Mouse (Mus musculus): Measurements from ENCODE around the gene Slc39a2. TPM values are rescaled to one million over a fixed set of nuclear protein-coding genes. Genes with fewer than 3 reads are reported as not detected.

Gene Slc39a2
- polyA plus RNA-seq, 1 experiment from 2014 or later, result 8.1 TPM

- Histone ChIP-seq H3K4me1 (peaks cover 5% of the 10 kb centered on the region), H3K4me2 (replicated peaks) (no peak overlapping the region), H3K27me3 (no peaks in the 10 kb centered on the region), H3K9me3 (replicated peaks) (0 out of 2 replicates have a peak, but pooled peaks cover 4% of the 10 kb centered on the region), H3K27ac (replicated peaks) (no peak overlapping the region), H3K4me3 (replicated peaks) (no peak overlapping the region), H3K36me3 (no peaks in the 10 kb centered on the region), H3K9ac (no peak overlapping the region)
- no peak for ATAC-seq (ENCODE audit: insufficient number of reproducible peaks, low FRiP score, low TSS enrichment, low read depth)
- WGBS, result 91% methylated on average over 9 of the region's 9 CpGs
Measured at GRCm38 (mm10) chr14:51939005-51939404, 46.3 kb downstream of the Slc39a2 start.

- H3K4me2 ChIP-seq (replicated peaks), result no peak overlapping the region
- H3K9ac ChIP-seq, result no peak overlapping the region
- peaks cover 5% of the 10 kb centered on the region for H3K4me1 ChIP-seq
- WGBS, result 22% methylated on average over 8 of the region's 8 CpGs
- H3K27ac ChIP-seq (replicated peaks), result no peak overlapping the region
- H3K9me3 ChIP-seq (replicated peaks), result no peaks in the 10 kb centered on the region
- ATAC-seq (ENCODE audit: insufficient number of reproducible peaks, low FRiP score, low TSS enrichment, low read depth), result no peak
- H3K27me3 ChIP-seq, result no peaks in the 10 kb centered on the region
- no peaks in the 10 kb centered on the region for H3K36me3 ChIP-seq
- no peak overlapping the region for H3K4me3 ChIP-seq (replicated peaks)
Measured at GRCm38 (mm10) chr14:51940944-51941560, 48.4 kb downstream of the Slc39a2 start.

GRCm38 (mm10) chr14:51941577-51941976 is 48.9 kb downstream of the Slc39a2 start:
- Histone ChIP-seq H3K4me3 (replicated peaks) (no peak overlapping the region), H3K36me3 (no peaks in the 10 kb centered on the region), H3K4me1 (peaks cover 5% of the 10 kb centered on the region), H3K27me3 (no peaks in the 10 kb centered on the region), H3K9me3 (replicated peaks) (no peaks in the 10 kb centered on the region), H3K27ac (replicated peaks) (no peak overlapping the region), H3K9ac (no peak overlapping the region), H3K4me2 (replicated peaks) (no peak overlapping the region)
- no peak for ATAC-seq (ENCODE audit: insufficient number of reproducible peaks, low FRiP score, low TSS enrichment, low read depth)
- 46% methylated on average over 9 of the region's 9 CpGs for WGBS

- Histone ChIP-seq H3K9ac (no peak overlapping the region), H3K27ac (replicated peaks) (no peak overlapping the region), H3K4me1 (peaks cover 5% of the 10 kb centered on the region), H3K36me3 (no peaks in the 10 kb centered on the region), H3K27me3 (no peaks in the 10 kb centered on the region), H3K4me3 (replicated peaks) (no peak overlapping the region), H3K9me3 (replicated peaks) (no peaks in the 10 kb centered on the region), H3K4me2 (replicated peaks) (no peak overlapping the region)
- no peak for ATAC-seq (ENCODE audit: insufficient number of reproducible peaks, low FRiP score, low TSS enrichment, low read depth)
- WGBS, result 37% methylated on average over 7 of the region's 7 CpGs
Measured at GRCm38 (mm10) chr14:51942236-51942635, 49.5 kb downstream of the Slc39a2 start.

GRCm38 (mm10) chr14:51943336-51943735 is 50.6 kb downstream of the Slc39a2 start:
- H3K36me3 ChIP-seq, result no peaks in the 10 kb centered on the region
- H3K27me3 ChIP-seq, result no peaks in the 10 kb centered on the region
- no peak overlapping the region for H3K4me3 ChIP-seq (replicated peaks)
- H3K4me2 ChIP-seq (replicated peaks), result no peak overlapping the region
- H3K27ac ChIP-seq (replicated peaks), result no peak overlapping the region
- ATAC-seq (ENCODE audit: insufficient number of reproducible peaks, low FRiP score, low TSS enrichment, low read depth), result no peak
- H3K4me1 ChIP-seq, result peaks cover 5% of the 10 kb centered on the region
- no peak overlapping the region for H3K9ac ChIP-seq
- no peaks in the 10 kb centered on the region for H3K9me3 ChIP-seq (replicated peaks)
- WGBS, result 78% methylated on average over 6 of the region's 6 CpGs

Other genes with a start within 250 kb of the Slc39a2 start
- not detected in 2 replicates for gene Gm17079, start 197.4 kb upstream of the Slc39a2 start, polyA plus RNA-seq (2015; fragmentation: Nextera tagmentation; extraction: Ambion mirVana)
- not detected in 2 replicates for gene Gm5800, start 175.7 kb upstream of the Slc39a2 start, polyA plus RNA-seq (2015; fragmentation: Nextera tagmentation; extraction: Ambion mirVana)
- not detected in 2 replicates for gene Ang4, start 119.3 kb upstream of the Slc39a2 start, polyA plus RNA-seq (2015; fragmentation: Nextera tagmentation; extraction: Ambion mirVana)
- gene AY358078, start 92.8 kb upstream of the Slc39a2 start, polyA plus RNA-seq (2015; fragmentation: Nextera tagmentation; extraction: Ambion mirVana), result not detected in 2 replicates
- not detected in 2 replicates for gene Ear6, start 39.2 kb upstream of the Slc39a2 start, polyA plus RNA-seq (2015; fragmentation: Nextera tagmentation; extraction: Ambion mirVana)
- 44.1 and 50.7 TPM in 2 replicates for gene Mettl17, start 8.0 kb upstream of the Slc39a2 start, polyA plus RNA-seq (2015; fragmentation: Nextera tagmentation; extraction: Ambion mirVana)
- gene Ndrg2, start 21.3 kb downstream of the Slc39a2 start, polyA plus RNA-seq (2015; fragmentation: Nextera tagmentation; extraction: Ambion mirVana), result 79.3 and 98.2 TPM in 2 replicates
- not detected in 2 replicates for gene Tppp2, start 25.5 kb downstream of the Slc39a2 start, polyA plus RNA-seq (2015; fragmentation: Nextera tagmentation; extraction: Ambion mirVana)
- not detected in 2 replicates for gene Rnase13, start 29.9 kb downstream of the Slc39a2 start, polyA plus RNA-seq (2015; fragmentation: Nextera tagmentation; extraction: Ambion mirVana)
- 144 and 150 TPM in 2 replicates for gene Arhgef40, start 91.8 kb downstream of the Slc39a2 start, polyA plus RNA-seq (2015; fragmentation: Nextera tagmentation; extraction: Ambion mirVana)
- 0.53 and 0.60 TPM in 2 replicates for gene Tmem253, start 122.8 kb downstream of the Slc39a2 start, polyA plus RNA-seq (2015; fragmentation: Nextera tagmentation; extraction: Ambion mirVana)
- gene Zfp219, start 127.8 kb downstream of the Slc39a2 start, polyA plus RNA-seq (2015; fragmentation: Nextera tagmentation; extraction: Ambion mirVana), result 33.7 and 33.8 TPM in 2 replicates
- gene Olfr221, start 149.6 kb downstream of the Slc39a2 start, polyA plus RNA-seq (2015; fragmentation: Nextera tagmentation; extraction: Ambion mirVana), result 0.19 TPM in 1 of 2 replicates, not detected in the other
- 549 and 552 TPM in 2 replicates for gene Hnrnpc, start 211.1 kb downstream of the Slc39a2 start, polyA plus RNA-seq (2015; fragmentation: Nextera tagmentation; extraction: Ambion mirVana)
- 57.0 and 59.8 TPM in 2 replicates for gene Rpgrip1, start 217.8 kb downstream of the Slc39a2 start, polyA plus RNA-seq (2015; fragmentation: Nextera tagmentation; extraction: Ambion mirVana)